Mouse (Mus musculus) lung, postnatal 0 days (tissue): ENCODE data around the gene Stx6.

Experiments
- CTCF ChIP-seq: IDR thresholded peaks from 2 replicates; pipeline ENCODE4 v1.5.1; 2016; ENCODE audit warnings: antibody characterized with exemption, mild to moderate bottlenecking
- EP300 ChIP-seq: IDR thresholded peaks from 2 replicates; pipeline ENCODE4 v1.6.1; 2016; ENCODE audit warnings: antibody characterized with exemption, mild to moderate bottlenecking, control low read depth

GRCm38 (mm10) chr1:155149403-155149802 is 9.1 kb upstream of the Stx6 start:
- no peak for TF ChIP-seq CTCF
- TF ChIP-seq EP300 = no peak
